Mouse (Mus musculus) naive thymus-derived CD4-positive, alpha-beta T cell, adult 2 months (primary cell): ENCODE results near the gene Tarbp2.

Experiments
- DNase-seq: peaks from one replicate; pipeline ENCODE4 v3.0.0-alpha.2; 2011; ENCODE audit warnings: low read depth

Tarbp2 gene

GRCm38 (mm10) chr15:102526111-102527002 is 8.4 kb downstream of the Tarbp2 start:
- DNase-seq = peak; percentile 72

DNA sequence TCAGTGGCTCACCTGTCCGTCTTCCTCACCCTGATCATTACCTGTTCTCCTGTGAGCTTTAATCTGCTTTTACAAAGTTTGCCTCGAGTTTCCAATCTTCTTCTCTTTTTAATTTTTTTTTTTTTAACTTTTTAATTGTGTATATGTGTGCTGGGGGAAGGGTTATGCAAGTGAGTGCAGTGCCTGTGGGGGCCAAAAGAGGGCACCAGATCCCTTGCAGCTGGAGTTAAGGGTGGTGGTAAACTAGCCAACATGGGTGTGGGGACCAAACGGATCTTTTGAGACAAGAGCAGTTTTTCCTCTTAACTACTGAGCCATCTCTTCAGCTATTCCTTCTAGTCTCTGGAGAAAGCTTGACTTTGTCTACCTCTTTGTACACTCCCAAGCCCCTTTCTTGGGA is 9.9 kb downstream of the Tarbp2 start:
- DNase-seq = peak; percentile 46

- peak; percentile 5 for DNase-seq
These were observed 10.4 kb downstream of the Tarbp2 start for GRCm38 (mm10) chr15:102528396-102528795.

DNA sequence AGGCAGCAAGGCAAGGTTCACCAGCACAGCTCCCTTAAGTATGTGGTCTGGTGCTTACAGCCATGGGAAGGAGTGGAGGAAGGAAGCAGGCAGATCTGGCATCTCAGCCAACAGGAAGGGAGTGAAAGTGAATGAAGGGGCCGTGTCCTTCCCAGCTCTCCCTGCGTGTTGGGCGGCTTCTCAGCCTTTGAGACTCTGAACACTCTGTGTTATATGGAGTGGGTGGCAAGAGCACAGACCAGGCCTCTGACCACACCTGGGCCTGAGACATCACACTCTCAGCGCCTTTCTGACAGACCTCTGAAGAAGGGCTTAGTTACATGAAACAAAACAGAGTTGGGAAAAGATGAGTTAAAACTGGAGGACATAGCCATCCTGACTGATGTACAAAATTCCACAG is 12.6 kb downstream of the Tarbp2 start:
- DNase-seq = no peak

GRCm38 (mm10) chr15:102531586-102531985 is 13.6 kb downstream of the Tarbp2 start:
- DNase-seq = no peak

GRCm38 (mm10) chr15:102532106-102532900 is 14.3 kb downstream of the Tarbp2 start:
- no peak for DNase-seq

GRCm38 (mm10) chr15:102533926-102534325 is 15.9 kb downstream of the Tarbp2 start:
- no peak for DNase-seq

DNA sequence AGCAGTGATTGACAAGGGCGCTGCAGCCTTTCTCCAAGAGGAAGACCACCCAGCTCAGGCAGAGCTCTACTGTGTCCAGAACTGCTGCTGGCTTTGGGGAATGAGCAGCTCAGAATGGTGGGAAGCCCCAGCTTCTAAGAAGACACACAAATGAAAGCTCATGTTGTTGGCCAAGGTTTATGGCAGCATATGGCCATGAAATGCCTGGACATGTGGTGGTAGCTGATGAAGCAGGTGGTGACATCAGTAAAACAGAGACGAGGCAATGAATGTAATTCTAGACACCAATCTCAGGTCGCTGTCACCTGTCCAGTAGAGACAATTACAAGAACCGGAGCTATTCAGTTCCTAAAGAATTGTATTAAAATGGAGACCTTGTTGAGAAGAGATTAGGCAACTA is 26.8 kb downstream of the Tarbp2 start:
- DNase-seq = no peak

- no peak for DNase-seq
These were observed 28.3 kb downstream of the Tarbp2 start for GRCm38 (mm10) chr15:102546246-102546645.

- DNase-seq = no peak
These were observed 28.9 kb downstream of the Tarbp2 start for GRCm38 (mm10) chr15:102546677-102547427.

- no peak for DNase-seq
These were observed 29.5 kb downstream of the Tarbp2 start for GRCm38 (mm10) chr15:102547478-102547877.

DNA sequence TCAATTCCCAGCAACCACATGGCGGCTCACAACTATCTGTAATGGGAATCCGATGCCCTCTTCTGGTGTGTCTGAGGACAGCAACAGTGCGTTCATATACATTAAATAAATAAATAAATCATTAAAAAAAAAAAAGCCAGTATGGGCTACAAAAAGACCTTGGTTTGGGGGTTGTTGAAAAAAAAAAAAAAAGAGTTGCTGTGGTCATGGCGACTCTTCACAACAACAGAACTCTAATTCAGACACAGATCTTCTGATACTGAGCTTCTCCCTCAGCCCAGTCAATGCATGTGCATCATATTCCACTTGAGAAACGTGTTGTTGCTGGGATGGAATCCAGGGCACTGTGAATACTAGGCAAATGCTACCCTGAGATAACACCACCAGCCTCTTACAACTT is 34.6 kb downstream of the Tarbp2 start:
- no peak for DNase-seq

DNA sequence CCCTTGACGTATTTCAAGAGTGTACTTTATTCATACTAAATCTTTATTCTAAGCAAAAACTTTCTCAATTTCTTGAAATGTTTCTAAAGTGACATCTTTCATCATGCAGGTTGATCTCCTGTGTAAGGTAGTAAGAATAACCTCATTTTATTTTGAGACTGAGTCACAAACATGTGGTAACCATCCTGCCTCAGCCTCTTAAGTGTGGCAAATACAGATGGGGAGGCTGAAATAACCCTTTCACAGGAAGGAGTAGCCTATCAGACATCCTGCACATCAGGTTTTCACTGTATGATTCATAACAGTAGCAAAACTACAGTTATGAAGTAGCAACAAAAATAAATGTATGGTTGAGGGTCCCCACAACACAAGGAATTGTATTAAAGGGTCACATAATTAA is 37.6 kb downstream of the Tarbp2 start:
- no peak for DNase-seq

- DNase-seq = no peak
These were observed 39.6 kb downstream of the Tarbp2 start for GRCm38 (mm10) chr15:102557580-102557979.

- no peak for DNase-seq
These were observed 44.5 kb downstream of the Tarbp2 start for GRCm38 (mm10) chr15:102562491-102562890.

- DNase-seq = no peak
These were observed 45.1 kb downstream of the Tarbp2 start for GRCm38 (mm10) chr15:102563061-102563460.

GRCm38 (mm10) chr15:102563681-102564080 is 45.7 kb downstream of the Tarbp2 start:
- DNase-seq = no peak

GRCm38 (mm10) chr15:102567849-102568248 is 49.9 kb downstream of the Tarbp2 start:
- DNase-seq = no peak

DNA sequence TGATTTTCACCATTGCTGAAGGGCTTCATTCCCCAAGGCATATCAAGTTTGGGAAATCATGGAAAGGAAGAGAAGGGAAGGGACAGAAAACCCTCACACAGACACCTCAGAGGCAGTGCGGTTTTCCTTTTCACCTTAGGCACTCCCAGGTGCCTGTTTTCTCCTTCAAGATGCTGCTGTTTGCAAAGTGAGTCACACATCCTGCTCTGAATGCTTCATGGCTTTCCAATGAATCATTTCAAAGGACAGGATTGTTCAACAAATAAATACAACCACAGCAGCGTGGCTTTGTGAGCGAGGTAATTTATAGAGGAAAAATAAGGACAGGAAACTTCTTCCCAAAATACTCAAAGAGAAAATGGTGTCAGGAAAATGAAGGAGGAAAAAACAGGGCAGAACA is 54.1 kb downstream of the Tarbp2 start:
- DNase-seq = no peak
